Mouse (Mus musculus) G1E (cell line): ENCODE data around the gene Stat6.

Experiments used
- CTCF ChIP-seq: IDR thresholded peaks from 2 replicates; pipeline ENCODE4 v1.5.1; 2012; ENCODE audit warnings: low read depth, low read length, inconsistent platforms, mixed read lengths
- GATA1 ChIP-seq: IDR thresholded peaks from 2 replicates; pipeline ENCODE4 v1.6.1; 2012; ENCODE audit warnings: borderline replicate concordance, low read length, inconsistent platforms, mixed read lengths
- TAL1 ChIP-seq: conservative IDR thresholded peaks from 2 replicates; pipeline ENCODE4 v1.6.1; 2012; ENCODE audit warnings: low read depth, low read length, inconsistent platforms, mixed read lengths

- no peak for TF ChIP-seq CTCF
- no peak for TF ChIP-seq GATA1
- no peak for TF ChIP-seq TAL1
These were observed 36.4 kb downstream of the Stat6 start for GRCm38 (mm10) chr10:127679208-127679607.
